27 mouse cellular contexts compared by ENCODE assay signal in genomic region chr14:20315137-20315536, GRCm38 (mm10). TPM values are rescaled to one million over a fixed set of nuclear protein-coding genes. Genes with fewer than 3 reads are reported as not detected.
DNase-seq lines count a peak whose midpoint lies in the region; ATAC-seq and TF ChIP-seq lines count a peak whose summit lies in the region.
"Had no signal": no experiment of that assay in that cellular context is flagged by ENCODE, and none has a peak within 500 bp of the region (broad histone marks: within the 10 kb centered on the region; RNA-seq: fewer than 3 reads in every experiment).

No protein-coding gene starts in this region.

- 7% methylated on average over 1 of the region's 1 CpGs for WGBS in liver, adult 2 months
- WGBS in intestine, embryonic 15.5 days, result 25% methylated on average over 1 of the region's 1 CpGs
- 44% methylated on average over 1 of the region's 1 CpGs for WGBS in intestine, embryonic 16.5 days
- 19% methylated on average over 1 of the region's 1 CpGs for WGBS in intestine, postnatal 0 days
- 95% methylated on average over 1 of the region's 1 CpGs for WGBS in hindbrain, postnatal 0 days

- H3K27me3 ChIP-seq in liver, adult 2 months (ENCODE audit: control insufficient read depth, insufficient read depth, low read length), result no peaks in the 10 kb centered on the region
- H3K27me3 ChIP-seq in intestine, embryonic 15.5 days (replicated peaks), result no peaks in the 10 kb centered on the region
- H3K27me3 ChIP-seq in intestine, embryonic 16.5 days (replicated peaks; ENCODE audit: control insufficient read depth, insufficient read depth, low read length), result no peaks in the 10 kb centered on the region
- no peaks in the 10 kb centered on the region for H3K27me3 ChIP-seq in intestine, postnatal 0 days (replicated peaks; ENCODE audit: control insufficient read depth, insufficient read depth, low read length)
- no peaks in the 10 kb centered on the region for H3K27me3 ChIP-seq in hindbrain, postnatal 0 days (ENCODE audit: insufficient read depth, low read length)
- H3K27me3 ChIP-seq: CH12.LX, Patski had no signal

- TF ChIP-seq POLR2A in liver, adult 2 months (IDR thresholded peaks at IDR 0.05; ENCODE audit: extremely low read depth, insufficient read depth, low read length), result no peak

- H3K9ac ChIP-seq in liver, adult 2 months (ENCODE audit: low read depth, low read length), result no peak overlapping the region
- H3K9ac ChIP-seq in intestine, embryonic 15.5 days, result no peak overlapping the region
- no peak overlapping the region for H3K9ac ChIP-seq in intestine, embryonic 16.5 days (ENCODE audit: low read depth, low read length)
- H3K9ac ChIP-seq in intestine, postnatal 0 days (ENCODE audit: low read depth, low read length), result no peak overlapping the region
- no peak overlapping the region for H3K9ac ChIP-seq in hindbrain, postnatal 0 days (replicated peaks; ENCODE audit: low read length)

- no peaks in the 10 kb centered on the region for H3K79me2 ChIP-seq in liver, adult 2 months (ENCODE audit: control insufficient read depth, insufficient read depth, low read length)

- H3K27ac ChIP-seq in liver, adult 2 months (replicated peaks; ENCODE audit: insufficient read depth, low read depth, low read length), result no peak overlapping the region
- H3K27ac ChIP-seq in intestine, embryonic 15.5 days, result no peak overlapping the region
- no peak overlapping the region for H3K27ac ChIP-seq in intestine, embryonic 16.5 days (ENCODE audit: low read length)
- H3K27ac ChIP-seq in intestine, postnatal 0 days (ENCODE audit: low read depth, low read length), result no peak overlapping the region
- H3K27ac ChIP-seq in hindbrain, postnatal 0 days, result no peak overlapping the region

- no peaks in the 10 kb centered on the region for H3K9me3 ChIP-seq in intestine, embryonic 15.5 days
- no peaks in the 10 kb centered on the region for H3K9me3 ChIP-seq in intestine, embryonic 16.5 days (ENCODE audit: control insufficient read depth, low read length)
- no peaks in the 10 kb centered on the region for H3K9me3 ChIP-seq in intestine, postnatal 0 days (ENCODE audit: control insufficient read depth)
- H3K9me3 ChIP-seq in hindbrain, postnatal 0 days (ENCODE audit: low read length), result no peaks in the 10 kb centered on the region
- H3K9me3 ChIP-seq: G1E had no signal

- H3K4me1 ChIP-seq in liver, adult 2 months (ENCODE audit: control insufficient read depth, insufficient read depth, low read length), result peaks cover 8% of the 10 kb centered on the region
- H3K4me1 ChIP-seq in intestine, embryonic 15.5 days (replicated peaks), result no peaks in the 10 kb centered on the region; the same call in 1 of the 2 replicates
- H3K4me1 ChIP-seq in intestine, embryonic 16.5 days (ENCODE audit: control insufficient read depth, insufficient read depth, low read length), result no peaks in the 10 kb centered on the region
- no peaks in the 10 kb centered on the region for H3K4me1 ChIP-seq in intestine, postnatal 0 days (replicated peaks; ENCODE audit: control insufficient read depth, insufficient read depth, low read length)
- no peaks in the 10 kb centered on the region for H3K4me1 ChIP-seq in hindbrain, postnatal 0 days (ENCODE audit: insufficient read depth, low read length)

- no peak for TF ChIP-seq CTCF in liver, adult 2 months (IDR thresholded peaks at IDR 0.05; ENCODE audit: low read depth, low read length)
- TF ChIP-seq CTCF in intestine, postnatal 0 days (IDR thresholded peaks at IDR 0.05; ENCODE audit: low read depth), result no peak
- no peak for TF ChIP-seq CTCF in hindbrain, postnatal 0 days (IDR thresholded peaks at IDR 0.05; ENCODE audit: low read depth)

- intact Hi-C loops in gastrocnemius, postnatal 36 days (cut with DNase I), result no loop called here

- peak; percentile 52 for DNase-seq in liver, adult 2 months (ENCODE audit: extremely low read depth, low read depth, low spot score)
- no peak for DNase-seq in liver
- no peak for DNase-seq in gastrocnemius, postnatal 36 days
- DNase-seq in hindbrain, postnatal 0 days (ENCODE audit: low spot score), result no peak
- DNase-seq: adrenal gland, adult 2 months; adrenal gland, adult 8-10 months; adrenal gland, postnatal 10 days; adrenal gland, postnatal 14 days; adrenal gland, postnatal 25 days; adrenal gland, postnatal 36 days; B cell, adult 2 months; cerebellum, adult 11 months; cerebellum, adult 11-12 months had no signal

- H3K36me3 ChIP-seq in liver, adult 2 months (ENCODE audit: control insufficient read depth, insufficient read depth, low read length), result peaks cover 25% of the 10 kb centered on the region
- peaks cover 5% of the 10 kb centered on the region; the same call in 1 of the 2 replicates for H3K36me3 ChIP-seq in intestine, embryonic 15.5 days
- no peaks in the 10 kb centered on the region; the same call in none of the 2 replicates for H3K36me3 ChIP-seq in intestine, embryonic 16.5 days (ENCODE audit: control insufficient read depth, insufficient read depth, low read length)
- H3K36me3 ChIP-seq in intestine, postnatal 0 days (ENCODE audit: control insufficient read depth, insufficient read depth), result peaks cover 30% of the 10 kb centered on the region
- H3K36me3 ChIP-seq in hindbrain, postnatal 0 days (ENCODE audit: insufficient read depth, low read length), result peaks cover 7% of the 10 kb centered on the region; the same call in 1 of the 2 replicates

- no peak overlapping the region for H3K4me3 ChIP-seq in liver, adult 2 months (ENCODE audit: insufficient read depth, low read depth, low read length)
- no peak overlapping the region for H3K4me3 ChIP-seq in intestine, embryonic 15.5 days (replicated peaks)
- H3K4me3 ChIP-seq in intestine, embryonic 16.5 days (ENCODE audit: low read length), result no peak overlapping the region
- no peak overlapping the region for H3K4me3 ChIP-seq in intestine, postnatal 0 days (ENCODE audit: low read depth, low read length)
- H3K4me3 ChIP-seq in hindbrain, postnatal 0 days (ENCODE audit: low read length), result no peak overlapping the region

- ATAC-seq in intestine, embryonic 15.5 days, result peak; percentile 60; the same call in 1 of the 2 replicates
- ATAC-seq in intestine, embryonic 16.5 days, result peak; percentile 40; the same call in 1 of the 2 replicates
- ATAC-seq in intestine, postnatal 0 days, result peak; percentile 47; the same call in 1 of the 2 replicates
- ATAC-seq in erythroid progenitor cell, adult 5-6 weeks (replicated peaks; ENCODE audit: low FRiP score, poor library complexity, severe bottlenecking), result no peak
- ATAC-seq in hindbrain, postnatal 0 days, result no peak
- ATAC-seq: activated CD4-positive, CD25-positive, alpha-beta regulatory T cell, adult 4 months; CD4-positive, CD25-positive, alpha-beta regulatory T cell, adult 4 months; Patski had no signal

- H3K4me2 ChIP-seq in intestine, embryonic 15.5 days (replicated peaks), result no peak overlapping the region
- no peak overlapping the region for H3K4me2 ChIP-seq in intestine, embryonic 16.5 days (ENCODE audit: low read depth, low read length)
- H3K4me2 ChIP-seq in intestine, postnatal 0 days (replicated peaks; ENCODE audit: low read depth), result 0 out of 2 replicates have a peak overlapping the region, but pooled peaks have one; percentile 6
- H3K4me2 ChIP-seq in hindbrain, postnatal 0 days (ENCODE audit: low read depth, low read length), result no peak overlapping the region

RNA-seq across cellular contexts. Expression of gene Nudt13, which starts 20.6 kb away (rescaled TPM):
- 10.0 and 10.7 TPM in 2 replicates for total RNA-seq in liver, adult 2 months (2014; rRNA removed)
- 10.0 and 13.7 TPM in 2 replicates for polyA plus RNA-seq in liver, adult 2 months (2012; rRNA removed)
- 15.8 and 17.8 TPM in 2 replicates for polyA plus RNA-seq in intestine, embryonic 15.5 days (2015; fragmentation: Nextera tagmentation; extraction: Ambion mirVana)
- polyA plus RNA-seq in intestine, embryonic 16.5 days (2015; fragmentation: Nextera tagmentation; extraction: Ambion mirVana), result 15.7 and 16.8 TPM in 2 replicates
- 7.4 and 10.5 TPM in 2 replicates for polyA plus RNA-seq in intestine, postnatal 0 days (2015; fragmentation: Nextera tagmentation; extraction: Ambion mirVana)
- 10 to 100 TPM; 27.0 to 29.9 TPM for total RNA-seq in gastrocnemius, postnatal 36 days (2021)
- 1.8 and 5.0 TPM in 2 replicates for total RNA-seq in erythroid progenitor cell, adult 5-6 weeks (2015; ENCODE audit: low replicate concordance)
- total RNA-seq in erythroid progenitor cell, adult 5-6 weeks (2017; ENCODE audit: low replicate concordance), result 3.9 and 15.0 TPM in 2 replicates
- 10.3 and 13.4 TPM in 2 replicates for total RNA-seq in hindbrain, postnatal 0 days (2014; rRNA removed)
- polyA plus RNA-seq in hindbrain, postnatal 0 days (2015; fragmentation: Nextera tagmentation; extraction: Ambion mirVana), result 11.2 and 12.0 TPM in 2 replicates

RNA-seq across cellular contexts. Expression of gene Ecd, which starts 32.8 kb away (rescaled TPM):
- total RNA-seq in liver, adult 2 months (2014; rRNA removed), result 16.7 and 17.5 TPM in 2 replicates
- 13.6 and 14.9 TPM in 2 replicates for polyA plus RNA-seq in liver, adult 2 months (2012; rRNA removed)
- 44.1 and 45.9 TPM in 2 replicates for polyA plus RNA-seq in intestine, embryonic 15.5 days (2015; fragmentation: Nextera tagmentation; extraction: Ambion mirVana)
- polyA plus RNA-seq in intestine, embryonic 16.5 days (2015; fragmentation: Nextera tagmentation; extraction: Ambion mirVana), result 42.5 and 46.9 TPM in 2 replicates
- polyA plus RNA-seq in intestine, postnatal 0 days (2015; fragmentation: Nextera tagmentation; extraction: Ambion mirVana), result 13.5 and 15.5 TPM in 2 replicates
- 10 to 100 TPM; 30.3 to 31.8 TPM for total RNA-seq in gastrocnemius, postnatal 36 days (2021)
- total RNA-seq in erythroid progenitor cell, adult 5-6 weeks (2015; ENCODE audit: low replicate concordance), result 13.7 and 15.1 TPM in 2 replicates
- 13.1 and 23.3 TPM in 2 replicates for total RNA-seq in erythroid progenitor cell, adult 5-6 weeks (2017; ENCODE audit: low replicate concordance)
- 29.8 and 38.6 TPM in 2 replicates for total RNA-seq in hindbrain, postnatal 0 days (2014; rRNA removed)
- polyA plus RNA-seq in hindbrain, postnatal 0 days (2015; fragmentation: Nextera tagmentation; extraction: Ambion mirVana), result 37.3 and 38.4 TPM in 2 replicates

RNA-seq across cellular contexts. Expression of gene Fam149b, which starts 32.8 kb away (rescaled TPM):
- total RNA-seq in liver, adult 2 months (2014; rRNA removed), result 20.8 and 24.8 TPM in 2 replicates
- 14.6 and 17.5 TPM in 2 replicates for polyA plus RNA-seq in liver, adult 2 months (2012; rRNA removed)
- 29.0 and 31.1 TPM in 2 replicates for polyA plus RNA-seq in intestine, embryonic 15.5 days (2015; fragmentation: Nextera tagmentation; extraction: Ambion mirVana)
- polyA plus RNA-seq in intestine, embryonic 16.5 days (2015; fragmentation: Nextera tagmentation; extraction: Ambion mirVana), result 24.8 and 25.6 TPM in 2 replicates
- polyA plus RNA-seq in intestine, postnatal 0 days (2015; fragmentation: Nextera tagmentation; extraction: Ambion mirVana), result 12.8 and 13.2 TPM in 2 replicates
- 10 to 100 TPM; 19.4 to 21.0 TPM for total RNA-seq in gastrocnemius, postnatal 36 days (2021)
- 13.4 and 27.4 TPM in 2 replicates for total RNA-seq in erythroid progenitor cell, adult 5-6 weeks (2015; ENCODE audit: low replicate concordance)
- 17.8 and 24.6 TPM in 2 replicates for total RNA-seq in erythroid progenitor cell, adult 5-6 weeks (2017; ENCODE audit: low replicate concordance)
- 42.1 and 44.4 TPM in 2 replicates for total RNA-seq in hindbrain, postnatal 0 days (2014; rRNA removed)
- polyA plus RNA-seq in hindbrain, postnatal 0 days (2015; fragmentation: Nextera tagmentation; extraction: Ambion mirVana), result 25.9 and 28.8 TPM in 2 replicates

RNA-seq across cellular contexts. Expression of gene Kcnk16, which starts 46.1 kb away (rescaled TPM):
- not detected in 2 replicates for total RNA-seq in liver, adult 2 months (2014; rRNA removed)
- polyA plus RNA-seq in liver, adult 2 months (2012; rRNA removed), result not detected in 2 replicates
- 6.0 and 11.0 TPM in 2 replicates for polyA plus RNA-seq in intestine, embryonic 15.5 days (2015; fragmentation: Nextera tagmentation; extraction: Ambion mirVana)
- polyA plus RNA-seq in intestine, embryonic 16.5 days (2015; fragmentation: Nextera tagmentation; extraction: Ambion mirVana), result 5.6 and 5.7 TPM in 2 replicates
- 0.68 and 1.1 TPM in 2 replicates for polyA plus RNA-seq in intestine, postnatal 0 days (2015; fragmentation: Nextera tagmentation; extraction: Ambion mirVana)
- not detected for total RNA-seq in gastrocnemius, postnatal 36 days (2021)
- total RNA-seq in erythroid progenitor cell, adult 5-6 weeks (2015; ENCODE audit: low replicate concordance), result not detected in 2 replicates
- total RNA-seq in erythroid progenitor cell, adult 5-6 weeks (2017; ENCODE audit: low replicate concordance), result not detected in 2 replicates
- 0.18 TPM in 1 of 2 replicates, not detected in the other for total RNA-seq in hindbrain, postnatal 0 days (2014; rRNA removed)
- polyA plus RNA-seq in hindbrain, postnatal 0 days (2015; fragmentation: Nextera tagmentation; extraction: Ambion mirVana), result not detected in 2 replicates
- total RNA-seq: adrenal gland, adult 18-20 months; adrenal gland, adult 2 months; adrenal gland, adult 8-10 months; adrenal gland, postnatal 10 days; adrenal gland, postnatal 14 days; adrenal gland, postnatal 25 days; adrenal gland, postnatal 36 days; CH12.LX; ES-E14; MEL had no signal
- polyA plus RNA-seq: activated CD4-positive, CD25-positive, alpha-beta regulatory T cell, adult 4 months; adrenal gland, adult 2 months; brain, embryonic 14.5 days; C2C12; CD4-positive, CD25-positive, alpha-beta regulatory T cell, adult 4 months; G1E; Patski had no signal

Comparison
In these comparisons a context has a peak if more than half of its experiments do, and no peak if none do; other contexts are left out.
1. ATAC-seq: peak in intestine, embryonic 15.5 days (single experiment), intestine, embryonic 16.5 days (single experiment) and intestine, postnatal 0 days (single experiment); none in erythroid progenitor cell, adult 5-6 weeks (single experiment) and hindbrain, postnatal 0 days (single experiment).